Mouse (Mus musculus) layer of hippocampus, adult 18-20 months (tissue): ENCODE data around the gene Adamts3. TPM values are rescaled to one million over a fixed set of nuclear protein-coding genes. Genes with fewer than 3 reads are reported as not detected.
A peak's percentile ranks its signal among the peaks of the same experiment; 100 is the strongest.

ENCODE experiments used
- DNase-seq, 2 experiments: peaks; one replicate each; pipeline ENCODE4 v3.0.0; 2022; ENCODE audit warnings: low spot score in 2 of 2
- total RNA-seq, 2 experiments: library from RNA; stranded (reverse); gene quantifications; 2 replicates each; pipeline ENCODE4 v1.2.3; 2021

Gene Adamts3
- total RNA-seq, 2 experiments from 2014 or later, result 18.9 to 20.1 TPM

DNA sequence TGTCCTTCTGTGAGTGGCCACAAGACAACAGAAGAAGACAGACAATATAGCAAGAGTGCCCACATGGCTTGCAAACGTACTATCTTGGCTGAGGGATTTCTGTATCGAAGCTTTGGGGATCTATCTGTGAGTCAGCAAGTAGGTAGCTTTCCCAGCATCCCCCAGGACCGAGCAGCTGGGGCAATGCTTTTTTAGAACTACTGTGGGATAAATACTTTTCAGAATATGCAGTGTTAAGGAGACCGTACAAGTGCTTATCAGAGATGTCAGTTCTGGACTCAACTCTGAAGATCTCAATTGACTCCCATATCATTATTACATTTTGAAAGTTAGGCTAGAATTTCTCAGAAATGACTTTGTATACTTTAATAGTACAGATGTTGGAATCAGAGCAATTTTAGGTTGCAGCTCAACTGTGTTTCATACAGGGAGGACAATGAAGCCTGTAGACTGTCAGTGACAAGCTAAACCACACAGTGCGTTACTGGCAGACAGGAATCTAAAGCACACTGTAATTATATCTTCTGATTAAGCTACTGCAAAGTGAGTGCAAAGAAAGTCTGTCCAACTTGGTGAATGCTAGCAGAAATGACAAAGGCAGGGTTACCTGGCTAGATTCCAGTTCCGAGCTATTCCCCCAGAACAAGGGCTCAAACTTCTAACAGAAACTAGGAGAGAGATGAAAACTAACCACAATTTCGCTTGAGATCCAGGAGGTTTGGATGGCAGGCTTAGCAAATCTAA is 171.8 kb downstream of the Adamts3 start:
- DNase-seq, result no peak

DNA sequence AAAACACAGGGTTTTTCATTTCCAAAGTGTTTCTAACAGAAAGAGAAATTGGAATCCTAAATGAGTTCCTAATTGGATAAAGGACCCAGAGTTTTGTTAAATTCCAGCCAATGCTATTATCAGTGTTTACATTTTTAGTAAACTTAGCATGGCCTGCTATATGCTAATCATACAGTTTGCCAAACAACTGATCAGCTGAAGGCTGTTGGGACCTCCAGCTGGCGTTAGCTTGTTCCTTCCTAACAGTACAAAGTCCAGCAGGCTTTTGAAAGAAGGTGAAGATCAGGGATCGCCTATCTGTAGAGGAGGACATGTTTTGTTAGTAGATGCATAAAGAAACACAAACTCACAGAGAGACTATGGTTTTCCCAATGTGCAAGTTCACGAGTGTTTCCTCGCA is 173.7 kb downstream of the Adamts3 start:
- DNase-seq, result no peak

DNA sequence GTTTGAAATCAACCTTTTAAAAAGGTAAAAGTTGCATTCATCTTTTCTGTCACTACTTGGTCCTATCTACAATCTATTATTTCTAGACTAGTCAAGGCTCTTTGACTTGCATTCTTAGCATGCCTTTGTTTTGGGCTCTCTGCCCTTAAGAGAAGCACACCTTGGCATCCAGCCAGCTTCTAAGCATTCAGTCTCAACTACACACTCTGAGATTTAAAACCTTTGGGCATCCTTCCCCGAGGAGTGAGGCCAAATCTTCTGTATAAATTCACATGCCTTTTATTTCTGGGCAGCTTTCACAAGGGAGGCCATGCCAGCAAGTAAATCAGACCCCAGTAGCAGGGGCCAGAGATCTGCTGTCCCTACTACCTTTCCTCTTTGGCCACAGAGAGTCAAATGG is 178.9 kb downstream of the Adamts3 start:
- peak; percentile 17 to 29 for DNase-seq

DNA sequence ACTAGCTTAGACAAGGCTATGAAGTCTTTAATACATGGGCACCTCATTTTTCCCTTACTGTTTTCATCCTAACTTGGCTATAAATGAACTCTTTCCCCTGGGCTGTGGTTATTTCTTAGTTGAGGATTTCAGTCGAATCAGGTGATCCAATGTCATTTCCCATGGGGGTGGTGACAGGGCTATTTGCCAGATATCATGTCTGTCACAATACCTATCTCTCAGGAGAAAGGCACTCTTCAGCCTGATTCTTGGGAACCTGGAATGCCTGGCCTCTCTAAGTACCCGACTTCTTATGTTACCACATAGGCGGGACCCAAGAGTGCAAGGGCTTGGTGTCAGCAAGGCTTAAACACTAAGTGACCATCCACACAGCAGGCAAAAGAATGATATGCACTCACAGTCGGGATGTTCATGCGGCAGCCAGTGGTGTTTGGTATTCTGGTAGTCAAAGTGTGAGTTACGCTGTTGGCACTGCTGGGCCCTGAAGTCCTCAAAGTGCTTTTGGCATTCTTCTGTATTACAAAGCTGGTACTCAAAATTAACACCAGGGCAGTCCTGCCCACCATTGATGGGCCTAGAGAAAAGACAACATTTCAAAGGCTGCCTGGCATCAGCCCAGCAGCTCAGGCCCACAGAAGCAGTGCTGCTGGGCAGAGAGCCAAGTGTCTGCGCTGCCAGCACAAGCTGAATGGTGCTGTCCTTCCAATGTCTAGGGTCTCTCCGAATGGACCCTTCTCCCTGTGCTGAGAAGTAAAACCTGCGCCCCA is 181.7 kb downstream of the Adamts3 start:
- DNase-seq, result peak; percentile 50 to 82

DNA sequence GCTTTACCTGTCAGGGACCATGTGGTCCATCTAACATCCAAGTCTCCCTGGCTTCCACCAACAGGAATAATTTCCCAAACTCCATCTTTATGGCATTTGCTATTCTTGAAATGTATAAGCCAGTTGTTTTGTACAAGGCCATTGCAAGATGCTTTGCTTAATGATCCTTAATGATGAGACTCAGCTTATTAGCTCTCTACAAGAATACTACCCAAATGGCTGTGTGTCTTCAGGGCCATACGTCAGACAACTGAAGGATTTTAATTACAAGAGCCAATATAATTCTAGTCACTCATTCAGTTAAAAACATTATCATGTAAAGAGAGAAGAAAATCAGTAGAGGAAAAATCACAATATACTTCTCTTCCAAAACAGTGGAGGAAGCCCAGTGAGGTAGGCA is 195.3 kb downstream of the Adamts3 start:
- DNase-seq, result no peak

DNA sequence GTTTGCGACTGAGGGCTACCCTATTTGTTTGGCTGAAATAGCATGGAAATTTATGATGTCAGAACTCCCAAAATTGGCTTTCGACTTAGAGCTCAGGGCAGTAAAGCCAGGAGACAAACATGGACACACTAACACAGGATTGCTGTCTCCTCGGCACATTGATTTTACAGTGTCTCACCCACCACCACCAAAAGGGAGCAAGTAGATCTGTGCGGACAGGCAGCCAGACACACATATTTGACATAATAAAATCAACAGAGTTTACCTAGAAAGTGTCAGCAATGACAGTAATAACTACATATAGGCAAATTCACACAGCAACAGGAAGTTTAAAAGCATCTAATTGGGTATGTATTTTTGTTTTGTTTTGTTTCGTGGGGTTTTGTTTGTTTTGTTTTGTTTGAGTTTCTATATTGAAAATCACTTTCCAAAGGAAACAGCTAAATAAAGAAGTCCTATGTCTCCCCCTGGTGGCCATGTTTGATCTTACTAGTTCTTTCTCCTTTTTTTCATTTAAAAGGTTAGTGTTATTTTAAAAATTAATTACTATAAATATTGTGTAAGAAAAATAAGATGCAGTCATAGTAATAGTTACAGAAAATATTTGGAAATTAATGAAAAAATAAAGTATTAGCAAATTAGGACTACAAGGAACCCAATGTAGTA is 203.1 kb downstream of the Adamts3 start:
- DNase-seq, result peak in 1 of 2 experiments; percentile 79

DNA sequence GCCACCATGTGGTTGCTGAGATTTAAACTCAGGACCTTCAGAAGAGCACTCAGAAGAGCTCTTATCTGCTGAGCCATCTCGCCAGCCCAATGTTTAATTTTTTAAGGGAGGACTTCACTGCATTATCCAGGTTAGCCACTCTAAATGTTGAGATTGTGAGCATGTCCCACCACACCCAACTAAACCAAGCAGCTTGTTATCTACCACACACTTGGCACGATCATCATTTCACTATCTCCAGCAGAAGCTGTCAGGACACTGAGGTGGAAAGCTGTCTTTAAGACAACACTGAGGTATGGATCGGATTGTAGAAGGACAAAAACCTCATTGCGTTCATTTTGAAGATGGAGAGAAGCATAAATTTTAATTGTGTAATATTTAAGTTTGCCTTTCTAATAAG is 205.0 kb downstream of the Adamts3 start:
- DNase-seq, result no peak

DNA sequence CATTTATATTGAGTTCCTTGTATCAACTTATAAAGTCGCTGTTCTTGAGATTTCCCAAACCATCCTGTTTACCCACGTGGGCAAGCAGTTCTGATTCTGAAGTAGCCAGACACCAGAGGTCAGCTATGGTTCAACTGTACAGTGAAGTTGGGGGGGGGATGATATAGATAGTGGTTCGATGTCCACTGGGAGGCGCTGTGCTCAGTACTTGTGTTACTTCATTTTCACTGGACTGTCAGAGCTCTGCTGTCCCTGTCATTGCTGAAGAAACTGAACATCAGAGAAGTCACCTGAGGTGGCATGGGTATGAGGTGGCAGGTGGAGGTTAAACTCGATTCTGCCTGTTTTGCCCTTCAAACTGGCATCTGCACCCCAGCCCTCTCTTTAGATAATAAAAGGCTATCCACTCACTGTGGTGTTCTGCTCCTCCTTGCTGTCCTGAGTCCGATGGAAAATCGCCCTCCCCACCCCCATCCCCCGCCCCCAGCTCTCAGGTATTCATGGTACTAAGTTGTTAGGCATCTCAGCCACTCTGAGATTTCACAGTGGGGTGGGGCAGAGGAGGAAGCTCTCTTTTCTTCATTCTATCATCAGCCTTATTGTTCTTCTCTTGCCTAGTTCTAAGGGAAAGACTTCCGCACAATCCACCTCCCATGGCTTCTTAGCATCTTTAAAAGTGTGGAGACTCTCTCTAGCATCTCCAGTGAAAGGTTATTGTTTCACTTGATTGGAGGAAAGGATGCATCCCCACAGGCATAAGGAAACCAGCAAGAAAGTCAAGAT is 208.9 kb downstream of the Adamts3 start:
- DNase-seq, result no peak

DNA sequence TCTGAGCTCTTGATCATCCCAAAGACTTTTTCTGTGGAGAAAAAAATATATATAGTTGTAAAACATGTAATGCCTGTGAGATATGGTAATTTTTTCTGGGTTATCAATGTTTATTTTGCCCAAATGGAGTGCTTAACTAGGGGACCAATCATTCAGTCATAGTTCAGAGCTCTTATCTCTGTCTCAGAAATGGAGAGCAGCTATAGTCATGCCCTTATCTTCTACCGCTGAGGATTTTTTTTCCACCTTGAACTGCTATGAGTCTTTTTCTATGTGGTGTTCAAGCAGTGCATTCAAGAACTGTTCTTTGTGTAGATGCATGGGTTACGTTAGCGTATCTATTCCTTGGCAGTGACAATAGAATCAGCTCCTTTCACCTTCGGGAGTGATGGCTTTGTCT is 210.2 kb downstream of the Adamts3 start:
- no peak for DNase-seq

DNA sequence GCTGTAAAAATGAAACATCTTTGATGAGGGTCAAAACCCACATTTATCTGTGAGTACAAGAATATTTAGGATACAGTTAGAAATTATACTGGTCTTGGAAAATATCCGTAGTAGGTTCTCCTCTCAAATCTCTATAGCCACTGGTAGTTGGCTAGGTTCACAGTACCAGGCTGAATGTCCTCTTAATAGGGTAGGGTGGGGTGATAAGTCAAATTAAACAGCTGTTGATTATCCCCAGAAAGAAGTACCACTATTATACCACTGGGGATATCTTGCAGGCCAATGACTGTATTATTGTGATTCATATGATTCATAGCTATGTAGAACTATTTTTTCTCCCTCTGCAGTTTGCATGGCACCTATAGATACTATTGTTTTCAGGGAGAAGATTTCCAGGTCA is 228.8 kb downstream of the Adamts3 start:
- DNase-seq, result no peak

DNA sequence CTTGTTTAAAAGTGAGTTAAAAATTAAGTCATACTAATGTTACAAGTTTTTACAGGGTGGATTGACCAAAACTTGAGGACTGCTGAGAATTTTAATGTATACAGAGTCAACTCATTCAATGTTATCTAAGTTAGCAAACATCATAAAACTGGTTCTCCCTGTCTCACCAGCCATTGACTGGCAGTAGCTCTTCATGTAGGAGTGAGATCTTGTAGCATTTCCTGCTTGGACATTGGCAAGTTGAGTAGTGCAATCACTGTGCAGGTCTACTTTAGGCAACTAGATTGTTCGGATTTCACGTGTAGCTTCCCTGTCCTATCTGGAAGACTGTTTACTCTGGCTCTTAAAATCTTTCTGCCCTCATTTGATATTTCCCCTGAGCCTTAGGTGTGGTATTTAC is 229.3 kb downstream of the Adamts3 start:
- no peak for DNase-seq

DNA sequence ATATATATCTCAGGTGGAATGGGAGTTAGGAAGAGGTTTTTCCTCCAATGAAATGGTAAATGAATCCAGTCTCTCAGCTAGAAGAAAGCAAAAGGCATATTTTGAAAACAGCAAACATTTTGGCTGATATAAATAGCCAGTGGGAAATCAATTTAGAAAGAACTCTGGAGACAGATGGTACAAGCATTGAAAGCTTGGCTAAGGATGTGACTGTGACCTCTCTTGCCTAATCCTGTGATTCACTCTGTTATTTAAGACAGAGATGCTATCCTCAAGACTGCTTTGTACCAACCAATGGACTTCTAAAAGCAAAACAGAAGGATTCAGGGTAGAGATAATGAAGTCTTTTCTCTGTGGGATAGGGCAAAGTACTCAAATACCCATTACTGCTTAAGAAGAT is 236.2 kb downstream of the Adamts3 start:
- peak in 1 of 2 experiments; percentile 6 for DNase-seq

DNA sequence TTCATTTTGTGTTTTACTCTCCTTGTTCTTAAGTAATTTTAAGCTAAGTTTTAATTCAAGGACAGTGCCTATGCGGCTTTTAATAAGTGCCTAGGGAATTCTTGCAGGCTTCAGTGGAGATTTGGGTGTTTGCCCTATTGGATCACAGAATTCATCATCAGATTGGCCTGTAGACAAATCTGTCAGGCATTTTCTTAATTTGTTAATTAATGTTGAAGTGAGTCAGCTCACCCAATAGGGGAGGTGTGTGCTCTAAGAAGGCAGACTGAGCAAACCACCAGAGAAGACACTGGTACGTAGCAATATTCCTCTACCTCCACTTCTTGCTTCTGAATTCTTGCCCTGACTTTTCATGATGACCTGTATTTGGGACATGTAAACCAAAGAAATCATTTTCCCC is 247.7 kb downstream of the Adamts3 start:
- no peak for DNase-seq

DNA sequence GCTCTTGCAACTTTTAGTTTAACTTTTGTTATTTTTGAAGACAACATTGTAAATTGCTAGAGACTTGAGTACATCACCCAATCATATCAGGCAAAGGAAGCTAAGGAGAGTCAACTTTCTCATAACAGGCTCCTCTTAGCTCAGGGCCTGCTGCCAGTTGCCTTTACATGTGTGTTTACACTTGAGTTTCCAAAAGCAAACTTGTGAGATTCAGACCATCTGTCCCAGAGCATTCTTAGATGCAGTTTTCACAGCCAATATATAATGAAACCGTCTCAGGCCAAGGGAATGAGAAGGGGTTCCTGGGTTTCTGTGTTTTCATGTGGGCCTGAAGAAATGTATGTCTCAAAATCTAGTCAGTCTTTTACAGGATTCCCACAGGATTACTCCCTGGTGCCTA is 251.5 kb downstream of the Adamts3 start:
- no peak for DNase-seq
